Mouse (Mus musculus): Measurements from ENCODE around the gene Crispld2. TPM values are rescaled to one million over a fixed set of nuclear protein-coding genes. Genes with fewer than 3 reads are reported as not detected.

Crispld2 gene
- polyA plus RNA-seq, 1 experiment = 2.1 TPM

- H3K27ac ChIP-seq (ENCODE audit: insufficient read depth, low read length) = no peak overlapping the region
Observed at GRCm38 (mm10) chr8:120038741-120039140, 46.5 kb downstream of the Crispld2 start.

GRCm38 (mm10) chr8:120039313-120039919 lies 47.2 kb downstream of the Crispld2 start:
- no peak overlapping the region for H3K27ac ChIP-seq (ENCODE audit: insufficient read depth, low read length)
- H3K4me1 ChIP-seq (ENCODE audit: control insufficient read depth, insufficient read depth, low read length) = no peaks in the 10 kb centered on the region; the same call in 1 of the 2 replicates
- H3K4me3 ChIP-seq (ENCODE audit: insufficient read depth, low read length) = no peak overlapping the region
- TF ChIP-seq CTCF (IDR thresholded peaks at IDR 0.05; ENCODE audit: extremely low read depth, insufficient read depth, low read length) = no peak
- no peak for TF ChIP-seq POLR2A (IDR thresholded peaks at IDR 0.05; ENCODE audit: extremely low read depth, insufficient read depth, low read length)

More at GRCm38 (mm10) chr8:120038741-120039140, 46.5 kb downstream of the Crispld2 start:
- TF ChIP-seq CTCF (IDR thresholded peaks at IDR 0.05; ENCODE audit: extremely low read depth, insufficient read depth, low read length) (no peak), POLR2A (IDR thresholded peaks at IDR 0.05; ENCODE audit: extremely low read depth, insufficient read depth, low read length) (no peak)
- H3K4me1 ChIP-seq (ENCODE audit: control insufficient read depth, insufficient read depth, low read length) = no peaks in the 10 kb centered on the region; the same call in 1 of the 2 replicates
- no peak overlapping the region for H3K4me3 ChIP-seq (ENCODE audit: insufficient read depth, low read length)

GRCm38 (mm10) chr8:120040861-120041260 lies 48.6 kb downstream of the Crispld2 start:
- TF ChIP-seq POLR2A (IDR thresholded peaks at IDR 0.05; ENCODE audit: extremely low read depth, insufficient read depth, low read length) (no peak), CTCF (IDR thresholded peaks at IDR 0.05; ENCODE audit: extremely low read depth, insufficient read depth, low read length) (no peak)
- H3K4me3 ChIP-seq (ENCODE audit: insufficient read depth, low read length) = no peak overlapping the region
- no peak overlapping the region for H3K27ac ChIP-seq (ENCODE audit: insufficient read depth, low read length)
- no peaks in the 10 kb centered on the region for H3K4me1 ChIP-seq (ENCODE audit: control insufficient read depth, insufficient read depth, low read length)

- no peak overlapping the region for H3K4me3 ChIP-seq (ENCODE audit: insufficient read depth, low read length)
- H3K27ac ChIP-seq (ENCODE audit: insufficient read depth, low read length) = no peak overlapping the region
- peaks cover 1% of the 10 kb centered on the region; the same call in 1 of the 2 replicates for H3K4me1 ChIP-seq (ENCODE audit: control insufficient read depth, insufficient read depth, low read length)
- TF ChIP-seq CTCF (IDR thresholded peaks at IDR 0.05; ENCODE audit: extremely low read depth, insufficient read depth, low read length) = no peak
- TF ChIP-seq POLR2A (IDR thresholded peaks at IDR 0.05; ENCODE audit: extremely low read depth, insufficient read depth, low read length) = no peak
Observed at GRCm38 (mm10) chr8:120042542-120043312, 50.5 kb downstream of the Crispld2 start.

GRCm38 (mm10) chr8:120044907-120045306 lies 52.7 kb downstream of the Crispld2 start:
- Histone ChIP-seq H3K27ac (ENCODE audit: insufficient read depth, low read length) (no peak overlapping the region), H3K4me3 (ENCODE audit: insufficient read depth, low read length) (no peak overlapping the region), H3K4me1 (ENCODE audit: control insufficient read depth, insufficient read depth, low read length) (peaks cover 1% of the 10 kb centered on the region; the same call in 1 of the 2 replicates)
- TF ChIP-seq POLR2A (IDR thresholded peaks at IDR 0.05; ENCODE audit: extremely low read depth, insufficient read depth, low read length) (no peak), CTCF (IDR thresholded peaks at IDR 0.05; ENCODE audit: extremely low read depth, insufficient read depth, low read length) (no peak)

- Histone ChIP-seq H3K4me1 (ENCODE audit: control insufficient read depth, insufficient read depth, low read length) (peaks cover 1% of the 10 kb centered on the region; the same call in 1 of the 2 replicates), H3K27ac (ENCODE audit: insufficient read depth, low read length) (no peak overlapping the region), H3K4me3 (ENCODE audit: insufficient read depth, low read length) (no peak overlapping the region)
- no peak for TF ChIP-seq POLR2A (IDR thresholded peaks at IDR 0.05; ENCODE audit: extremely low read depth, insufficient read depth, low read length)
- TF ChIP-seq CTCF (IDR thresholded peaks at IDR 0.05; ENCODE audit: extremely low read depth, insufficient read depth, low read length) = no peak
Observed at GRCm38 (mm10) chr8:120045471-120045870, 53.2 kb downstream of the Crispld2 start.

GRCm38 (mm10) chr8:120046258-120047020 lies 54.2 kb downstream of the Crispld2 start:
- TF ChIP-seq POLR2A (IDR thresholded peaks at IDR 0.05; ENCODE audit: extremely low read depth, insufficient read depth, low read length) = no peak
- peaks cover 4% of the 10 kb centered on the region; the same call in 1 of the 2 replicates for H3K4me1 ChIP-seq (ENCODE audit: control insufficient read depth, insufficient read depth, low read length)
- no peak overlapping the region for H3K4me3 ChIP-seq (ENCODE audit: insufficient read depth, low read length)
- peak overlapping the region; percentile 49 for H3K27ac ChIP-seq (ENCODE audit: insufficient read depth, low read length)

GRCm38 (mm10) chr8:120049949-120050348 lies 57.7 kb downstream of the Crispld2 start:
- Histone ChIP-seq H3K4me1 (ENCODE audit: control insufficient read depth, insufficient read depth, low read length) (peaks cover 4% of the 10 kb centered on the region; the same call in 1 of the 2 replicates), H3K27ac (ENCODE audit: insufficient read depth, low read length) (no peak overlapping the region), H3K4me3 (ENCODE audit: insufficient read depth, low read length) (no peak overlapping the region)
- no peak for TF ChIP-seq POLR2A (IDR thresholded peaks at IDR 0.05; ENCODE audit: extremely low read depth, insufficient read depth, low read length)
- no peak for TF ChIP-seq CTCF (IDR thresholded peaks at IDR 0.05; ENCODE audit: extremely low read depth, insufficient read depth, low read length)

GRCm38 (mm10) chr8:120050376-120050775 lies 58.1 kb downstream of the Crispld2 start:
- TF ChIP-seq POLR2A (IDR thresholded peaks at IDR 0.05; ENCODE audit: extremely low read depth, insufficient read depth, low read length) (no peak), CTCF (IDR thresholded peaks at IDR 0.05; ENCODE audit: extremely low read depth, insufficient read depth, low read length) (no peak)
- no peak overlapping the region for H3K4me3 ChIP-seq (ENCODE audit: insufficient read depth, low read length)
- H3K27ac ChIP-seq (ENCODE audit: insufficient read depth, low read length) = no peak overlapping the region
- H3K4me1 ChIP-seq (ENCODE audit: control insufficient read depth, insufficient read depth, low read length) = peaks cover 4% of the 10 kb centered on the region; the same call in 1 of the 2 replicates

Data from cortical plate, adult 2 months (tissue).